Mouse (Mus musculus): ENCODE results near the gene Cebpzos.

- no peak for TF ChIP-seq CTCF (IDR thresholded peaks at IDR 0.05; ENCODE audit: insufficient read depth, low read length)
- TF ChIP-seq POLR2A (IDR thresholded peaks at IDR 0.05; ENCODE audit: borderline replicate concordance, extremely low read depth, low read depth, low read length) = no peak
Observed at GRCm38 (mm10) chr17:78938927-78939326, 22.6 kb downstream of the Cebpzos start.
